Comparison of ENCODE assay signal across 8 mouse cellular contexts in genomic region chr6:51173620-51174442, GRCm38 (mm10).
DNase-seq lines count a peak whose midpoint lies in the region; ATAC-seq and TF ChIP-seq lines count a peak whose summit lies in the region.

No protein-coding gene starts in this region.

- no peaks in the 10 kb centered on the region for H3K9me3 ChIP-seq in heart, embryonic 15.5 days (replicated peaks)
- H3K9me3 ChIP-seq in liver, embryonic 14.5 days (ENCODE audit: control insufficient read depth, low read length) = no peaks in the 10 kb centered on the region
- H3K9me3 ChIP-seq in stomach, postnatal 0 days (ENCODE audit: control insufficient read depth, low read length) = no peaks in the 10 kb centered on the region

- no peak for DNase-seq in spleen, adult 2 months (ENCODE audit: low read depth in 1 of 2, low spot score in 2 of 2)
- DNase-seq in spleen, adult 12 weeks (ENCODE audit: low spot score) = no peak
- no peak for DNase-seq in liver, embryonic 14.5 days (ENCODE audit: low read depth in 3 of 3, low spot score in 3 of 3)
- DNase-seq in stomach, postnatal 0 days (ENCODE audit: low spot score) = no peak
- no peak for DNase-seq in layer of hippocampus, adult 9-10 months (ENCODE audit: low spot score)
- no peak for DNase-seq in adrenal gland, adult 8-10 months
- no peak for DNase-seq in left cerebral cortex, adult 8-10 months (ENCODE audit: low spot score in 2 of 2)

- H3K27me3 ChIP-seq in spleen, adult 2 months (ENCODE audit: control insufficient read depth, insufficient read depth, low read length) = peaks cover 32% of the 10 kb centered on the region
- peaks cover 36% of the 10 kb centered on the region for H3K27me3 ChIP-seq in heart, embryonic 15.5 days
- peaks cover 65% of the 10 kb centered on the region for H3K27me3 ChIP-seq in liver, embryonic 14.5 days (ENCODE audit: control insufficient read depth, insufficient read depth, low read length)
- peaks cover 5% of the 10 kb centered on the region; the same call in 1 of the 2 replicates for H3K27me3 ChIP-seq in stomach, postnatal 0 days (ENCODE audit: control insufficient read depth, insufficient read depth, low read length)

- peak overlapping the region; percentile 23; the same call in 1 of the 2 replicates for H3K4me3 ChIP-seq in spleen, adult 2 months (ENCODE audit: extremely low read depth, insufficient read depth, insufficient read length)
- H3K4me3 ChIP-seq in heart, embryonic 15.5 days = peak overlapping the region; percentile 48
- peak overlapping the region; percentile 44 to 46 for H3K4me3 ChIP-seq in liver, embryonic 14.5 days (ENCODE audit: insufficient read depth in 1 of 2, low read depth in 2 of 2, low read length in 2 of 2)
- peak overlapping the region; percentile 39 for H3K4me3 ChIP-seq in stomach, postnatal 0 days (ENCODE audit: low read depth, low read length)

- H3K27ac ChIP-seq in spleen, adult 2 months (ENCODE audit: insufficient read depth, low read length) = no peak overlapping the region
- H3K27ac ChIP-seq in heart, embryonic 15.5 days = peak overlapping the region; percentile 85
- no peak overlapping the region for H3K27ac ChIP-seq in liver, embryonic 14.5 days
- peak overlapping the region; percentile 77 for H3K27ac ChIP-seq in stomach, postnatal 0 days (replicated peaks)

- peak overlapping the region; percentile 44 for H3K9ac ChIP-seq in heart, embryonic 15.5 days
- no peak overlapping the region for H3K9ac ChIP-seq in liver, embryonic 14.5 days (replicated peaks)
- H3K9ac ChIP-seq in stomach, postnatal 0 days (ENCODE audit: low read length) = peak overlapping the region; percentile 2; the same call in 1 of the 2 replicates

- 4% methylated on average over 28 of the region's 28 CpGs for WGBS in spleen, adult 2 months
- WGBS in heart, embryonic 15.5 days = 4% methylated on average over 28 of the region's 28 CpGs
- WGBS in liver, embryonic 14.5 days (ENCODE audit: insufficient replicate concordance) = 2% methylated on average over 28 of the region's 28 CpGs
- 11% methylated on average over 28 of the region's 28 CpGs for WGBS in stomach, postnatal 0 days

- no peak for TF ChIP-seq POLR2A in spleen, adult 2 months (IDR thresholded peaks at IDR 0.05; ENCODE audit: low read depth, low read length)

- H3K36me3 ChIP-seq in spleen, adult 2 months (ENCODE audit: control insufficient read depth, insufficient read depth, low read length) = no peaks in the 10 kb centered on the region
- no peaks in the 10 kb centered on the region for H3K36me3 ChIP-seq in heart, embryonic 15.5 days
- H3K36me3 ChIP-seq in liver, embryonic 14.5 days (replicated peaks; ENCODE audit: control insufficient read depth, insufficient read depth, low read depth) = no peaks in the 10 kb centered on the region
- no peaks in the 10 kb centered on the region for H3K36me3 ChIP-seq in stomach, postnatal 0 days (ENCODE audit: control insufficient read depth, insufficient read depth, low read length)

- no peak for TF ChIP-seq CTCF in spleen, adult 2 months (IDR thresholded peaks at IDR 0.05; ENCODE audit: extremely low read depth, insufficient read depth, insufficient read length, insufficient replicate concordance)
- TF ChIP-seq CTCF in liver, embryonic 14.5 days (IDR thresholded peaks at IDR 0.05; ENCODE audit: low read depth) = no peak
- no peak for TF ChIP-seq CTCF in stomach, postnatal 0 days (IDR thresholded peaks at IDR 0.05; ENCODE audit: low read depth)

- ATAC-seq in heart, embryonic 15.5 days (replicated peaks; ENCODE audit: insufficient number of reproducible peaks, insufficient read depth, low FRiP score, low read depth) = no peak
- no peak for ATAC-seq in liver, embryonic 14.5 days (ENCODE audit: insufficient read depth)
- ATAC-seq in stomach, postnatal 0 days (ENCODE audit: low FRiP score, low TSS enrichment) = no peak

- TF ChIP-seq EP300 in liver, embryonic 14.5 days (IDR thresholded peaks at IDR 0.05; ENCODE audit: low read depth) = no peak
- TF ChIP-seq EP300 in stomach, postnatal 0 days (optimal IDR thresholded peaks at IDR 0.05) = no peak

- peak overlapping the region; percentile 83 for H3K4me2 ChIP-seq in heart, embryonic 15.5 days
- peak overlapping the region; percentile 73 for H3K4me2 ChIP-seq in liver, embryonic 14.5 days (ENCODE audit: low read depth)
- peak overlapping the region; percentile 67 for H3K4me2 ChIP-seq in stomach, postnatal 0 days (replicated peaks; ENCODE audit: low read depth)

- H3K4me1 ChIP-seq in spleen, adult 2 months (ENCODE audit: control insufficient read depth, insufficient read depth, insufficient read length) = peaks cover 9% of the 10 kb centered on the region
- H3K4me1 ChIP-seq in heart, embryonic 15.5 days (replicated peaks) = peaks cover 27% of the 10 kb centered on the region
- H3K4me1 ChIP-seq in liver, embryonic 14.5 days (replicated peaks; ENCODE audit: control insufficient read depth in 2 of 2, insufficient read depth in 2 of 2, low read length in 1 of 2) = peaks cover 7 to 21% of the 10 kb centered on the region in 2 experiments
- H3K4me1 ChIP-seq in stomach, postnatal 0 days (replicated peaks; ENCODE audit: control insufficient read depth, insufficient read depth) = no peaks in the 10 kb centered on the region; the same call in 1 of the 2 replicates

Comparison
In these comparisons a context has a peak if more than half of its experiments do, and no peak if none do; other contexts are left out.
1. H3K27ac ChIP-seq: peak in heart, embryonic 15.5 days (single experiment) and stomach, postnatal 0 days (single experiment); none in spleen, adult 2 months (single experiment) and liver, embryonic 14.5 days (single experiment).
2. Peak in every context shown above with its lines, with median percentiles within 50 percentile points of each other: H3K4me3 ChIP-seq and H3K4me2 ChIP-seq.